Mouse (Mus musculus) lung, adult 2 months (tissue): ENCODE results near the gene Ctbs. TPM values are rescaled to one million over a fixed set of nuclear protein-coding genes. Genes with fewer than 3 reads are reported as not detected.
A peak's percentile ranks its signal among the peaks of the same experiment; 100 is the strongest.

Experiments
- DNase-seq: peaks from one replicate; pipeline ENCODE4 v3.0.0; 2022
- H3K4me1 ChIP-seq: fragments of 200-500 bp; 2 replicates; pipeline ENCODE4 v1.6.1; 2011; ENCODE audit warnings: low read length; ENCODE audit not compliant: control insufficient read depth, insufficient read depth
- H3K4me3 ChIP-seq: fragments of 200-500 bp; replicated peaks from 2 replicates; pipeline ENCODE3; 2011; ENCODE audit warnings: low read depth, mild to moderate bottlenecking, control low read depth, low read length; ENCODE audit errors: extremely low read depth
- CTCF ChIP-seq: fragments of 200-500 bp; IDR thresholded peaks from 2 replicates; pipeline ENCODE4 v1.5.1; 2011; ENCODE audit warnings: mild to moderate bottlenecking, low read length, control low read depth; ENCODE audit not compliant: insufficient read depth
- POLR2A ChIP-seq: fragments of 200-500 bp; IDR thresholded peaks from 2 replicates; pipeline ENCODE4 v1.6.1; 2011; ENCODE audit warnings: low read depth, mild to moderate bottlenecking, control low read depth, low read length, borderline replicate concordance; ENCODE audit errors: extremely low read depth
- WGBS: fragments of 180-500 bp; shearing (Covaris S2); methylation state at CpG from one replicate; pipeline ENCODE4 v1.1.7; 2018; 5-methylcytosine and 5-hydroxymethylcytosine counted together
- polyA plus RNA-seq: library from polyadenylated mRNA; depleted of rRNA; stranded (reverse); fragments of >200 nt; gene quantifications from 2 replicates; pipeline ENCODE4 v1.2.3, GENCODE M21; 2012; rRNA removed

Ctbs gene
- polyA plus RNA-seq = 4.9 and 5.6 TPM in 2 replicates

DNA sequence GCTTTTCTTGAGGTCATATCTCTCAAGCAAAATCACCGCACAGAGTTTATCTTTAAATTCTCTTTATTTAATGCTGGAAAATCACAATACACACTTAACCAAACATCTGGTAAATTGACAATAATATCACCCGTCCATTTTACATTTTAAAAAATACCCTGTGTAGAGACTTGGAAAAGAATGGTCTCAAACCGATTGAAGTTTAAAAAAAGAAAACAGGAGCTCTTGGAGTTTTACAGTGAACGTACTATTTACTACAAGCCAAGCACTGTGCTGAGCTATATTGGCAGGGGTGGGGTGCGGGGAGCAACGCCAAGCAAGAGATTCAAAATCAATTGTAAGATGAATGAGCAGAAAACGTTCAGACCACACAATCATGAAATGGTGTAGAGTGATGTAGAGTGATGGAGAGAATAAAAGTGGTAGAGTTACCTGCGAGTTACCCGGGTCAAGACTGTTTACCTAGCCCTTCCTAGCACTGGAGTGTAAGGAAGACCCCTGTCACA lies at the start of gene Ctbs:
TSS of gene Ctbs (plus strand) at position 51 of the 506 bp plus-strand sequence.
- TF ChIP-seq CTCF = no peak
- no peak for TF ChIP-seq POLR2A
- H3K4me1 ChIP-seq = peaks cover 6% of the 10 kb centered on the region; the same call in 1 of the 2 replicates
- H3K4me3 ChIP-seq = peak within 1 kb of the TSS; percentile 87
- 40% methylated on average over 9 of the region's 9 CpGs for WGBS
- no peak for DNase-seq

DNA sequence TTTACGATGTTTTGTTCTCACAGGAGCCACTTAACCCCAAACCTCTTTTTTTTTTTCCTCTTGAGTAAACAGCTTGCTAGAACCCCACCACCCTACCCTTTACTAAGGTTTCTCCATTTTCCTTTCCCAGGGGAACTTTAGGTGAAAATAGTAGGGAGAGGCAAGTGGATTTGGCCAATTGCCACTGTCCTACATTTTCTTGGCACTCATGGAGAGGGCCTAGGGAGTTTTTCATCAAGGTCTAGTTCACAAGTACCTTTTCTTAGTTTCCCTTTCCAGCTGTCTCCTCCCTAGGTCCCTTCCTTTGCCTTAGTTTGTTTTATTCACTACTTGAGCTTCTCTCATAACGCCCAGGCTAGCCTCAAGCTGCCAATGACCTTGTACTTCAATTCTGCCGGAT lies 45.8 kb upstream of the Ctbs start:
- no peak for TF ChIP-seq CTCF
- TF ChIP-seq POLR2A = no peak
- Histone ChIP-seq H3K4me1 (peaks cover 3% of the 10 kb centered on the region; the same call in 1 of the 2 replicates), H3K4me3 (peak overlapping the region; percentile 73)
- 31% methylated on average over 3 of the region's 3 CpGs for WGBS
- DNase-seq = no peak

- WGBS = under 1% methylated on average over 93 of the region's 100 CpGs
- TF ChIP-seq POLR2A (0 out of 2 replicates have a peak, but pooled peaks have one; percentile 17), CTCF (no peak)
- peaks cover 5% of the 10 kb centered on the region; the same call in 1 of the 2 replicates for H3K4me1 ChIP-seq
- H3K4me3 ChIP-seq = peak within 1 kb of the TSS; percentile 85
- DNase-seq = peak; percentile 98
These were observed 45.0 kb upstream of the Ctbs start, which contains the start of gene Ssx2ip for GRCm38 (mm10) chr3:146404311-146405201. Gene Ssx2ip (plus strand): TSS chr3:146404642.

- Histone ChIP-seq H3K4me1 (peaks cover 5% of the 10 kb centered on the region; the same call in 1 of the 2 replicates), H3K4me3 (peak overlapping the region; percentile 85)
- TF ChIP-seq POLR2A = no peak
- no peak for TF ChIP-seq CTCF
- no peak for DNase-seq
- 41% methylated on average over 18 of the region's 18 CpGs for WGBS
These were observed 44.2 kb upstream of the Ctbs start for GRCm38 (mm10) chr3:146405213-146406006.

DNA sequence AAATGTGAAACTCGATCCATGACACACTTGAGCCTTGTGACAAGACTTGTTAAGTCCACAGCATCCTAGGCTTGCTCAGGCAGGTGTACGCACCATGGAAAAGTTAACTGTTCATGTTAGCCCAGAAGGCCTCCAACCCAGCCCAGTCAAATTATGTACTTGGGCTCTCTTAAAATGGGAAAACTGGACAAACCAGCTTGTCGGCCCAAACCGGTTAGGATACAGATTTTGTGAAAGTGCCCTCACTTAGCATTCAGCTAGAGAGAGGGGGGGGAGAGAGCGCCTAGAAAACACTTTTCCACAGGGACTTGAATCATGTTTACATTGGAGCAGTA lies 43.6 kb upstream of the Ctbs start:
- no peak for TF ChIP-seq POLR2A
- no peak for TF ChIP-seq CTCF
- Histone ChIP-seq H3K4me3 (peak overlapping the region; percentile 1), H3K4me1 (peaks cover 5% of the 10 kb centered on the region; the same call in 1 of the 2 replicates)
- 66% methylated on average over 5 of the region's 5 CpGs for WGBS
- peak; percentile 68 for DNase-seq

DNA sequence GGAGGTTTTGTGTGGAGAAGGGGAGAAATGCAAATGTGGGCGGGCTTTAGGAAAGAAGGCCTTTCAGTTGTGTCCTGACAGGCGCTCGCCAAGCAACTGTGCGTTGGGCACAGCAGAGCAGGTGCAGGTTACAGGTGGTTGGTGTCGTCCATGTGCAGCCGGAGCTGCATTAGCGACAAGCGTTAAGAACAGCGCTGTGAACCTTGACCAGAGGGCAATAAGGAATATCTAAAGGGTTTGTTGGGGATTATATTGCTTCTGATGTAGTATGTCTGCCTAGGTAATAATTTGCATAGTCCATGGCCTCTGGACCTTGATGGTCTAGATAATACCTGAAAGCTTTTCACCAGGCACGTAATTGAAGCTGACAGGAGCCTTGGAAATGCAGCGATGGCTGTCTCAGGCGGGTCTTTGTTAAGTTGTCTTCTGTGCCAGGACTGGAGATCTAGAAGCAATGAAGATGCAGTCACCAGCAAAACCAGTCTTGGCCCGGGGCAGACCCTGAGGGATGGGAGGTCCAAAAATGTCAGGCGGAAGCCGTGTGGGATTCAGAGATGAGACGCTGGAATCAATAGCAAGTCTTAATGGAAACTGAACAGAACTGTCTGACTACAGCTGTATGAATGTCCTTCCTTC lies 42.4 kb upstream of the Ctbs start:
- TF ChIP-seq POLR2A (no peak), CTCF (no peak)
- Histone ChIP-seq H3K4me1 (peaks cover 7% of the 10 kb centered on the region; the same call in 1 of the 2 replicates), H3K4me3 (no peak overlapping the region)
- 72% methylated on average over 16 of the region's 16 CpGs for WGBS
- no peak for DNase-seq

DNA sequence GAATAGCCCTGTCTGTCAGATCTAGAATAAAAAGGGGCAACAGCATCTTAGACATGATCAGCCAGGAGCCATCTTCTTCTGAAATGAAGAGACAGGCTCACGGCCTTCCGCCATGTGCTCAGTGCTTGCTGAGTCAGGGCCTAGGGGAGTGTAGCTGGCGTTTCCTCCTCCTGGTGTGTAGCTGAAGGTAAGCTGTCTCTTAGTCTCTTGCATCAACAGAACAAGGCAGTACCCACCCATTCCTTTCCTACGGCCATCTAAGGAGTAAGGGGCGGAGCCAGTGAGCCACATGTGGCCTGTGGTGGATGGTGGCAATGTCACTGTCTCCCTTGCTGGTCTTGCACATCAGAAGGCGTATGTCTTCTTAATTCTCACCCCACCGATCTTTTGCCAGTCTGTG lies 39.5 kb upstream of the Ctbs start:
- DNase-seq = no peak
- no peak for TF ChIP-seq CTCF
- TF ChIP-seq POLR2A = no peak
- 75% methylated on average over 7 of the region's 7 CpGs for WGBS
- no peak overlapping the region for H3K4me3 ChIP-seq
- peaks cover 9% of the 10 kb centered on the region; the same call in 1 of the 2 replicates for H3K4me1 ChIP-seq

DNA sequence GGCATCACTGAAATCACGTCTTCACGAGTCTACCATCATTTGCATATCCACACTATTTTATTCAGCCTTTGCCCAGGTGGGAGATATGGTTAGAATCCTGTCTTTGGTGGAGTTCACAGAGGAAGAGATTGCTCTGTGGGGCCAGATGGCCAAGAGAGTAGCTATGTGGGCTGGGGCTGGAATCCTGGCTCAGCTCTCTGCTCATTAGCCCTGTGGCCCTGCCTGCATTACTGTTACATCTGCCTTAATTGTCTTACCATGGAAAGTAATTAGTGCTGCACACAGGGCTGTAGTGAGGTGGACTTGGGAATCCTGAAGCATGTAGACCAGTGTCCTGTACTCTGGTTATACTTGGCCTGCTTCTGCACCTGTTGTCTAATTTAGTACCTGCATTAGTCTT lies 37.6 kb upstream of the Ctbs start:
- TF ChIP-seq CTCF (no peak), POLR2A (no peak)
- peaks cover 7% of the 10 kb centered on the region; the same call in 1 of the 2 replicates for H3K4me1 ChIP-seq

GRCm38 (mm10) chr3:146412480-146412879 lies 37.1 kb upstream of the Ctbs start:
- TF ChIP-seq CTCF = no peak
- no peak for TF ChIP-seq POLR2A
- DNase-seq = no peak
- Histone ChIP-seq H3K4me1 (peaks cover 6% of the 10 kb centered on the region; the same call in 1 of the 2 replicates), H3K4me3 (no peak overlapping the region)
- 70% methylated on average over 7 of the region's 7 CpGs for WGBS

More for the DNA sequence above, 37.6 kb upstream of the Ctbs start:
- WGBS = 78% methylated on average over 2 of the region's 2 CpGs
- no peak for DNase-seq
- H3K4me3 ChIP-seq = no peak overlapping the region
